Mouse (Mus musculus) forebrain, embryonic 13.5 days (tissue): ENCODE data around the gene Cd5. TPM values are rescaled to one million over a fixed set of nuclear protein-coding genes. Genes with fewer than 3 reads are reported as not detected.

ENCODE experiments used
- ATAC-seq: fragments of 200-750 bp; cut with Nextera tagmentation; 2 replicates; pipeline ENCODE4 v1.8.0; 2017
- H3K27ac ChIP-seq: fragments of 300-500 bp; sonication (generic); 2 replicates; pipeline ENCODE4 v1.5.1; 2015; ENCODE audit warnings: inconsistent platforms, mild to moderate bottlenecking, moderate library complexity
- H3K27me3 ChIP-seq: fragments of 300-500 bp; sonication (generic); 2 replicates; pipeline ENCODE4 v1.6.1; 2015; ENCODE audit warnings: mild to moderate bottlenecking, inconsistent platforms
- H3K36me3 ChIP-seq: fragments of 300-500 bp; sonication (generic); 2 replicates; pipeline ENCODE4 v1.6.1; 2015; ENCODE audit warnings: mild to moderate bottlenecking, inconsistent platforms; ENCODE audit not compliant: poor library complexity, severe bottlenecking
- H3K4me1 ChIP-seq: fragments of 300-500 bp; sonication (generic); 2 replicates; pipeline ENCODE4 v1.6.1; 2015; ENCODE audit warnings: inconsistent platforms
- H3K4me2 ChIP-seq: fragments of 300-500 bp; sonication (generic); 2 replicates; pipeline ENCODE4 v1.6.1; 2015; ENCODE audit warnings: inconsistent platforms, mild to moderate bottlenecking, moderate library complexity
- H3K4me3 ChIP-seq: fragments of 300-500 bp; sonication (generic); 2 replicates; pipeline ENCODE4 v1.5.1; 2015; ENCODE audit warnings: mild to moderate bottlenecking, inconsistent platforms
- H3K9ac ChIP-seq: fragments of 300-500 bp; sonication (generic); 2 replicates; pipeline ENCODE4 v1.6.1; 2015; ENCODE audit warnings: mild to moderate bottlenecking, inconsistent platforms
- H3K9me3 ChIP-seq: fragments of 300-500 bp; sonication (generic); replicated peaks from 2 replicates; pipeline ENCODE4 v1.6.1; 2016; ENCODE audit warnings: inconsistent platforms
- WGBS: fragments of 180-500 bp; shearing (Covaris S2); methylation state at CpG from one replicate; pipeline ENCODE4 v1.1.7; 2015; 5-methylcytosine and 5-hydroxymethylcytosine counted together
- polyA plus RNA-seq: library from polyadenylated mRNA; unstranded; fragments of >200 nt; fragmentation: Nextera tagmentation; extraction: Ambion mirVana; gene quantifications from 2 replicates; pipeline ENCODE4 v1.2.1, GENCODE M21; 2015

Gene Cd5
- polyA plus RNA-seq, 1 experiment from 2014 or later = not detected

GRCm38 (mm10) chr19:10769429-10770195 lies 30.8 kb upstream of the Cd5 start:
- Histone ChIP-seq H3K4me2 (no peak overlapping the region), H3K4me3 (no peak overlapping the region), H3K9ac (no peak overlapping the region), H3K36me3 (no peaks in the 10 kb centered on the region), H3K27me3 (no peaks in the 10 kb centered on the region), H3K27ac (no peak overlapping the region; the same call in 1 of the 2 replicates), H3K9me3 (no peaks in the 10 kb centered on the region), H3K4me1 (no peaks in the 10 kb centered on the region)
- no peak for ATAC-seq
- 69% methylated on average over 12 of the region's 12 CpGs for WGBS

- Histone ChIP-seq H3K9ac (no peak overlapping the region), H3K27ac (no peak overlapping the region; the same call in 1 of the 2 replicates), H3K4me2 (no peak overlapping the region), H3K27me3 (no peaks in the 10 kb centered on the region), H3K4me1 (no peaks in the 10 kb centered on the region), H3K9me3 (no peaks in the 10 kb centered on the region), H3K4me3 (no peak overlapping the region), H3K36me3 (no peaks in the 10 kb centered on the region)
- WGBS = 66% methylated on average over 6 of the region's 6 CpGs
- no peak for ATAC-seq
Measured at GRCm38 (mm10) chr19:10768694-10769428, 30.1 kb upstream of the Cd5 start.

GRCm38 (mm10) chr19:10767631-10768030 lies 28.8 kb upstream of the Cd5 start:
- ATAC-seq = no peak
- 81% methylated on average over 10 of the region's 10 CpGs for WGBS
- H3K4me3 ChIP-seq = no peak overlapping the region

GRCm38 (mm10) chr19:10763381-10764031 lies 24.7 kb upstream of the Cd5 start:
- WGBS = 91% methylated on average over 21 of the region's 21 CpGs
- Histone ChIP-seq H3K9ac (no peak overlapping the region), H3K36me3 (no peaks in the 10 kb centered on the region), H3K9me3 (no peaks in the 10 kb centered on the region), H3K4me3 (no peak overlapping the region), H3K27me3 (no peaks in the 10 kb centered on the region), H3K4me2 (no peak overlapping the region), H3K27ac (no peak overlapping the region), H3K4me1 (no peaks in the 10 kb centered on the region)
- ATAC-seq = no peak

More at GRCm38 (mm10) chr19:10767631-10768030, 28.8 kb upstream of the Cd5 start:
- no peak overlapping the region for H3K27ac ChIP-seq
- no peaks in the 10 kb centered on the region for H3K36me3 ChIP-seq
- H3K27me3 ChIP-seq = no peaks in the 10 kb centered on the region
- H3K9ac ChIP-seq = no peak overlapping the region
- no peaks in the 10 kb centered on the region for H3K9me3 ChIP-seq
- H3K4me2 ChIP-seq = no peak overlapping the region
- H3K4me1 ChIP-seq = no peaks in the 10 kb centered on the region

GRCm38 (mm10) chr19:10762468-10762867 lies 23.7 kb upstream of the Cd5 start:
- Histone ChIP-seq H3K4me2 (no peak overlapping the region), H3K9ac (no peak overlapping the region), H3K9me3 (no peaks in the 10 kb centered on the region), H3K36me3 (no peaks in the 10 kb centered on the region), H3K27me3 (no peaks in the 10 kb centered on the region), H3K27ac (no peak overlapping the region), H3K4me1 (no peaks in the 10 kb centered on the region), H3K4me3 (no peak overlapping the region)
- ATAC-seq = no peak
- WGBS = 87% methylated on average over 6 of the region's 6 CpGs

GRCm38 (mm10) chr19:10761794-10762415 lies 23.1 kb upstream of the Cd5 start:
- Histone ChIP-seq H3K36me3 (no peaks in the 10 kb centered on the region), H3K4me2 (no peak overlapping the region), H3K27ac (no peak overlapping the region), H3K27me3 (no peaks in the 10 kb centered on the region), H3K4me3 (no peak overlapping the region), H3K9me3 (no peaks in the 10 kb centered on the region), H3K9ac (no peak overlapping the region), H3K4me1 (no peaks in the 10 kb centered on the region)
- no peak for ATAC-seq
- 85% methylated on average over 8 of the region's 8 CpGs for WGBS

GRCm38 (mm10) chr19:10759983-10760831 lies 21.4 kb upstream of the Cd5 start:
- no peak overlapping the region for H3K9ac ChIP-seq
- H3K9me3 ChIP-seq = no peaks in the 10 kb centered on the region
- no peak overlapping the region for H3K27ac ChIP-seq
- 87% methylated on average over 9 of the region's 9 CpGs for WGBS
- no peaks in the 10 kb centered on the region for H3K27me3 ChIP-seq
- H3K4me3 ChIP-seq = no peak overlapping the region
- H3K36me3 ChIP-seq = no peaks in the 10 kb centered on the region
- no peak overlapping the region for H3K4me2 ChIP-seq
- ATAC-seq = no peak
- no peaks in the 10 kb centered on the region for H3K4me1 ChIP-seq

GRCm38 (mm10) chr19:10759525-10759924 lies 20.7 kb upstream of the Cd5 start:
- Histone ChIP-seq H3K36me3 (no peaks in the 10 kb centered on the region), H3K27me3 (no peaks in the 10 kb centered on the region), H3K4me2 (no peak overlapping the region)

GRCm38 (mm10) chr19:10758708-10759107 lies 19.9 kb upstream of the Cd5 start:
- no peak overlapping the region for H3K4me3 ChIP-seq
- H3K27me3 ChIP-seq = no peaks in the 10 kb centered on the region
- no peaks in the 10 kb centered on the region for H3K36me3 ChIP-seq
- H3K4me1 ChIP-seq = no peaks in the 10 kb centered on the region
- no peak overlapping the region for H3K9ac ChIP-seq
- no peak for ATAC-seq
- 63% methylated on average over 6 of the region's 6 CpGs for WGBS
- no peak overlapping the region for H3K27ac ChIP-seq
- no peak overlapping the region for H3K4me2 ChIP-seq
- H3K9me3 ChIP-seq = no peaks in the 10 kb centered on the region

More at GRCm38 (mm10) chr19:10759525-10759924, 20.7 kb upstream of the Cd5 start:
- no peak for ATAC-seq
- Histone ChIP-seq H3K4me3 (no peak overlapping the region), H3K27ac (no peak overlapping the region), H3K4me1 (no peaks in the 10 kb centered on the region), H3K9me3 (no peaks in the 10 kb centered on the region), H3K9ac (no peak overlapping the region)

GRCm38 (mm10) chr19:10757526-10757925 lies 18.7 kb upstream of the Cd5 start:
- WGBS = 85% methylated on average over 2 of the region's 2 CpGs
- ATAC-seq = no peak
- Histone ChIP-seq H3K9ac (no peak overlapping the region), H3K9me3 (no peaks in the 10 kb centered on the region), H3K27ac (no peak overlapping the region), H3K4me2 (no peak overlapping the region), H3K4me1 (no peaks in the 10 kb centered on the region), H3K27me3 (no peaks in the 10 kb centered on the region), H3K36me3 (no peaks in the 10 kb centered on the region), H3K4me3 (no peak overlapping the region)

GRCm38 (mm10) chr19:10757125-10757524 lies 18.3 kb upstream of the Cd5 start:
- Histone ChIP-seq H3K4me1 (no peaks in the 10 kb centered on the region), H3K9me3 (no peaks in the 10 kb centered on the region), H3K36me3 (no peaks in the 10 kb centered on the region), H3K27ac (no peak overlapping the region), H3K4me2 (no peak overlapping the region), H3K27me3 (no peaks in the 10 kb centered on the region), H3K9ac (no peak overlapping the region), H3K4me3 (no peak overlapping the region)
- ATAC-seq = no peak
